Mouse (Mus musculus) erythroblast, embryonic 14.5 days (primary cell): ENCODE data around the gene Arpc3. TPM values are rescaled to one million over a fixed set of nuclear protein-coding genes. Genes with fewer than 3 reads are reported as not detected.

Source experiments
- H3K27me3 ChIP-seq: 2 replicates; pipeline ENCODE4 v1.6.1; 2012; ENCODE audit warnings: inconsistent platforms; ENCODE audit not compliant: control insufficient read depth
- H3K36me3 ChIP-seq: 2 replicates; pipeline ENCODE4 v1.6.1; 2012; ENCODE audit warnings: mild to moderate bottlenecking, inconsistent platforms; ENCODE audit not compliant: control insufficient read depth
- H3K4me1 ChIP-seq: 2 replicates; pipeline ENCODE4 v1.6.1; 2012; ENCODE audit warnings: inconsistent platforms; ENCODE audit not compliant: control insufficient read depth
- H3K4me3 ChIP-seq: replicated peaks from 2 replicates; pipeline ENCODE3; 2012; ENCODE audit warnings: moderate library complexity, mild to moderate bottlenecking, inconsistent platforms
- H3K9me3 ChIP-seq: 2 replicates; pipeline ENCODE4 v1.6.1; 2012; ENCODE audit warnings: low read length, inconsistent platforms, mixed read lengths; ENCODE audit not compliant: control insufficient read depth
- GATA1 ChIP-seq: IDR thresholded peaks from 2 replicates; pipeline ENCODE4 v1.6.1; 2012; ENCODE audit warnings: low read length, inconsistent platforms, mixed read lengths
- TAL1 ChIP-seq: IDR thresholded peaks from 3 replicates; pipeline ENCODE4 v1.6.1; 2012; ENCODE audit warnings: low read length, inconsistent platforms, mixed read lengths
- polyA plus RNA-seq: library from polyadenylated mRNA; stranded (reverse); fragments of >175 nt; gene quantifications from 2 replicates; pipeline ENCODE4 v1.2.3, GENCODE M21; 2012

Gene Arpc3
- polyA plus RNA-seq, 1 experiment = 4.1 TPM

- H3K36me3 ChIP-seq = peaks cover 60% of the 10 kb centered on the region
- peaks cover 30% of the 10 kb centered on the region for H3K4me1 ChIP-seq
Observed at GRCm38 (mm10) chr5:122372878-122373277, 18.8 kb upstream of the Arpc3 start.

GRCm38 (mm10) chr5:122377101-122377833, 14.4 kb upstream of the Arpc3 start:
- H3K4me1 ChIP-seq = peaks cover 20% of the 10 kb centered on the region
- no peaks in the 10 kb centered on the region for H3K9me3 ChIP-seq
- H3K4me3 ChIP-seq = no peak overlapping the region
- H3K36me3 ChIP-seq = peaks cover 79% of the 10 kb centered on the region
- no peaks in the 10 kb centered on the region for H3K27me3 ChIP-seq
- TF ChIP-seq TAL1 = no peak
- TF ChIP-seq GATA1 = no peak

More at GRCm38 (mm10) chr5:122372878-122373277, 18.8 kb upstream of the Arpc3 start:
- Histone ChIP-seq H3K9me3 (no peaks in the 10 kb centered on the region), H3K27me3 (no peaks in the 10 kb centered on the region), H3K4me3 (peak overlapping the region; percentile 66)
- TF ChIP-seq GATA1 = no peak
- no peak for TF ChIP-seq TAL1

- TF ChIP-seq GATA1 = no peak
- TF ChIP-seq TAL1 = no peak
- no peak overlapping the region for H3K4me3 ChIP-seq
- peaks cover 17% of the 10 kb centered on the region for H3K4me1 ChIP-seq
- H3K36me3 ChIP-seq = peaks cover 85% of the 10 kb centered on the region
- H3K27me3 ChIP-seq = no peaks in the 10 kb centered on the region
- H3K9me3 ChIP-seq = no peaks in the 10 kb centered on the region
Observed at GRCm38 (mm10) chr5:122378171-122378570, 13.5 kb upstream of the Arpc3 start.

GRCm38 (mm10) chr5:122379374-122380155, 12.1 kb upstream of the Arpc3 start:
- H3K36me3 ChIP-seq = peaks cover 74% of the 10 kb centered on the region
- H3K4me3 ChIP-seq = no peak overlapping the region
- H3K9me3 ChIP-seq = no peaks in the 10 kb centered on the region
- H3K27me3 ChIP-seq = no peaks in the 10 kb centered on the region
- peaks cover 7% of the 10 kb centered on the region for H3K4me1 ChIP-seq
- no peak for TF ChIP-seq GATA1
- no peak for TF ChIP-seq TAL1

GRCm38 (mm10) chr5:122390006-122390405, 1.7 kb upstream of the Arpc3 start:
- no peak for TF ChIP-seq GATA1
- no peak for TF ChIP-seq TAL1
- Histone ChIP-seq H3K9me3 (no peaks in the 10 kb centered on the region), H3K4me1 (peaks cover 22% of the 10 kb centered on the region), H3K36me3 (peaks cover 21% of the 10 kb centered on the region), H3K27me3 (no peaks in the 10 kb centered on the region), H3K4me3 (no peak overlapping the region)

GRCm38 (mm10) chr5:122390671-122391070, 1.0 kb upstream of the Arpc3 start:
- H3K36me3 ChIP-seq = peaks cover 26% of the 10 kb centered on the region
- H3K27me3 ChIP-seq = no peaks in the 10 kb centered on the region
- H3K9me3 ChIP-seq = no peaks in the 10 kb centered on the region
- no peak overlapping the region for H3K4me3 ChIP-seq
- no peak for TF ChIP-seq GATA1
- TF ChIP-seq TAL1 = no peak
- peaks cover 24% of the 10 kb centered on the region for H3K4me1 ChIP-seq

- Histone ChIP-seq H3K4me3 (peak overlapping the region; percentile 95), H3K9me3 (no peaks in the 10 kb centered on the region), H3K36me3 (peaks cover 26% of the 10 kb centered on the region), H3K4me1 (peaks cover 24% of the 10 kb centered on the region), H3K27me3 (no peaks in the 10 kb centered on the region)
- TF ChIP-seq GATA1 (no peak), TAL1 (no peak)
Observed at GRCm38 (mm10) chr5:122391178-122391785, 396 bp upstream of the Arpc3 start.

- peak overlapping the region; percentile 95 for H3K4me3 ChIP-seq
- peaks cover 36% of the 10 kb centered on the region for H3K36me3 ChIP-seq
- H3K9me3 ChIP-seq = no peaks in the 10 kb centered on the region
- H3K27me3 ChIP-seq = no peaks in the 10 kb centered on the region
- peaks cover 26% of the 10 kb centered on the region for H3K4me1 ChIP-seq
- TF ChIP-seq GATA1 = no peak
- TF ChIP-seq TAL1 = no peak
Observed at GRCm38 (mm10) chr5:122392227-122393004, 738 bp downstream of the Arpc3 start.

- Histone ChIP-seq H3K27me3 (no peaks in the 10 kb centered on the region), H3K9me3 (no peaks in the 10 kb centered on the region), H3K4me3 (no peak overlapping the region), H3K4me1 (peaks cover 26% of the 10 kb centered on the region), H3K36me3 (peaks cover 49% of the 10 kb centered on the region)
- TF ChIP-seq TAL1 = no peak
- no peak for TF ChIP-seq GATA1
Observed at GRCm38 (mm10) chr5:122393887-122394286, 2.2 kb downstream of the Arpc3 start.
